Mouse (Mus musculus) G1E-ER4 (cell line): ENCODE data around the gene Ndufaf3. TPM values are rescaled to one million over a fixed set of nuclear protein-coding genes. Genes with fewer than 3 reads are reported as not detected.

Experiments
- GATA1 ChIP-seq: IDR thresholded peaks from one replicate; pipeline ENCODE4 v1.8.0; 2012; ENCODE audit warnings: low read length, inconsistent platforms
- polyA plus RNA-seq: library from polyadenylated mRNA; stranded (reverse); fragments of >175 nt; gene quantifications from 2 replicates; pipeline ENCODE4 v1.2.3, GENCODE M21; 2012

Ndufaf3 gene
- polyA plus RNA-seq, 1 experiment = 17.2 TPM

DNA sequence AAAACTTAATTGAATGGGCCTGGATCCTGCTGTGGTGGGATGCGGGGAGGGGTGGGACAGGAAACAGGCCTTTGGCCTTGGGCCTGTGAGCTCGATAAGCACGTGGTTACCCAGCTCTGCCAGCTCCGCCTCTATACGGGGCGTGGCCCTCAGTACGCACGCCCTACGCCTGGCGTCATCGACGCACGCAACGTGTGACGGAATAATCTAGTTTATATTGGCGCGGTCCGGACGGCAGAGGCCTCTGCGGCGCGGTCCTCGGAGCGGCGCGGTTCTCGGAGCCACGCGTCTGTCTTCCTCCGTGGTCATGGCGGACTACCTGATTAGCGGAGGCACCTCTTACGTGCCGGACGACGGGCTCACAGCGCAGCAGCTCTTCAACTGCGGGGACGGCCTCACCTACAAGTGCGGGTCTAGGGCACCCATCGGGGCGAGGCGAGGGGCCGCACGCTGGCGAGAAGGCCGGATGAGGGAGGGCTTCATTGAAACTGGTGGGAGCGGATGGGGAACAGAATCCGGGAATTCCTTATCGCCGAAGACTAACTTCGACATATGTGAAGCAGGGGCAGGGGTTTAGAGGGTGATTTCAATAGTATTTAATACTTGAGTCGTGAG, 6.9 kb downstream of the Ndufaf3 start, which contains the start of gene Impdh2:
Gene Impdh2, plus strand, starts transcription at position 60 of the 615 bp plus-strand sequence.
- TF ChIP-seq GATA1 = no peak

DNA sequence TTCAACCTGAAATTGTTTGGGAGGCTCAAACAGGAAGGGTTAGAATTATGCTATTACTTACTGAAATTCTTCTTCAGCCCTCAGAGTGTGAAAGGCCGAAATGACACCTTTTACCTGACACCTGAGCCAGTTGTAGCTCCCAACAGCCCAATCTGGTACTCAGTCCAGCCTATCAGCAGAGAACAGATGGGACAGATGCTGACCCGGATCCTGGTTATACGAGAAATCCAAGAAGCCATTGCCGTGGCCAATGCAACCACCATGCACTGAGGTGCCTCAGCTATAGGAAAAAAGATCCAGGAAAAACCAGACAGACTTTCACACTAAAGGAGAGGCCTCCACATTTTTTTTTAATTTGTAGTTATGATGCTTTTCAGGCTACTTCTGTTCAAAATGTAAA, 8.1 kb downstream of the Ndufaf3 start:
- no peak for TF ChIP-seq GATA1

DNA sequence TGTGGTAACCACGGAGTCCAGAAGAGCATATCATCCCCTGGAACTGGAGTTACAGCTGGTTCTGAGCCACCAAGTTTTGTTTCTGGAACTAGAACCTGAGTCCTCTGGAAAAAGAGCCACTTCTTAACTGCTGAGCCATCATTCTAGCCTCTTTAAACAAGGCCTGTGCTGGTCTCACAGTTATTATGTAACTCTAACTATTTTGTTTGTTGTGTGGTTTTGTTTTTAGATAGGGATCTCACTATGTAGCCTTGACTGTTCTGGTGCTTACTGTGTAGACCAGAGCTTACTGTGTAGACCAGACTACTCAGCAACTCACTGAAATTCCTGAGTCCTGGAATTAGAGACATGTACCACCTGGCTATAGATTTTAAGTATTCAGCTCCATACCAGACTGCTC, 20.4 kb downstream of the Ndufaf3 start:
- no peak for TF ChIP-seq GATA1

DNA sequence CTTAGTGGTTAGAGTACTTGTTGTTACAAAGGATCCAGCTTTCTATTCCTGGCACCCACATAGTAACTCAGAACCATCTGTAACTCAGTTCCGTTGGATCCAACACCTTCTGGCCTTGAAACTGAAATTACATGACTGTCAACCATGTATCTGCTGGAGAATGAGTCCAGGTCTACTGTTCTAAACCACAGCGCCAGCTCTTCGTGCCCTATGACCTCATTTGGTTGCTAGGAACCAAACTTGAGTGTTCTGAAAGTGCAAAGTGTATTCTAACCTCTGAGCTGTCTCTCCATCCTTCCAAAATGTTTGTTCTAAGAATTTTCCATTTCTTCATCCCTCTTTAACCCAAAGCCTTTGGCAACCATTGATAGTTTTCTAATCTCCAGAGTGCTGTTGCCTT, 21.2 kb downstream of the Ndufaf3 start:
- TF ChIP-seq GATA1 = no peak

DNA sequence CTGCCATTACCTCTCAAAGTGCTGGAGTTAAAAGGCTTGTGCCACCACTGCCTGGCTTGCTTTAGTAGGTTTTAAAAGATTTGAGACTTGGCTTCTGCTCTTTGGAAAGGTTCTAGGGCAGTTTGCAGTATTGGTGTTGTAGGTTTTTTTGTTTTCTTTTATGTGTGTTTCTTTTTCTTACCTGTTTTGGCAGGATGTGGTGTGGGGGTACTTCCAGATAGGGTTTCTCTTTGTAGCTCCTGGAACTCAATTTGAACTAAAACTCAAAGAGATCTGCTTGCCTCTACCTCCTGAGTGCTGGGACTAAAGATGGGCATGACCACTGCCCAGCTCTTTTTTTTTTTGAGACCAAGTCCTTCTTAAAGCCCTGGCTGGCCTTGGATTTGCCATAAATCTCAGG, 26.4 kb downstream of the Ndufaf3 start:
- no peak for TF ChIP-seq GATA1

DNA sequence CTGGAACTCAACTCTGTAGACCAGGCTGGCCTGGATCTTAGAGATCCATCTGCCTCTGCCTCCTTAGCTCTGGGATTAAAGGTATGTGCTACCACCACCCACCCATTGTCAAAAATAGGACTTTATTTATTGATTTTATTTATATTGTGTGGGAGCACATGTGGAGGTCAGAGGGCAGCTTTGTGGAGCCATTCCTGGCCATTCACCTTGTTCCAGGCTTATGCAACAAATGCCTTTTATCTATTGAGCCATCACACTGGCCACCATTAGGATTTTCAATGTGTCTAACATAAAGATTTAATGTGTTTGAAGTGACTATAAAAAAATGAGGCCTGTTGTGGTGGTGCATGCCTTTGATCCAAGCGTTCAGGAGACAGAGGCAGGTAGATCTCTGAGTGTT, 35.7 kb downstream of the Ndufaf3 start:
- no peak for TF ChIP-seq GATA1

DNA sequence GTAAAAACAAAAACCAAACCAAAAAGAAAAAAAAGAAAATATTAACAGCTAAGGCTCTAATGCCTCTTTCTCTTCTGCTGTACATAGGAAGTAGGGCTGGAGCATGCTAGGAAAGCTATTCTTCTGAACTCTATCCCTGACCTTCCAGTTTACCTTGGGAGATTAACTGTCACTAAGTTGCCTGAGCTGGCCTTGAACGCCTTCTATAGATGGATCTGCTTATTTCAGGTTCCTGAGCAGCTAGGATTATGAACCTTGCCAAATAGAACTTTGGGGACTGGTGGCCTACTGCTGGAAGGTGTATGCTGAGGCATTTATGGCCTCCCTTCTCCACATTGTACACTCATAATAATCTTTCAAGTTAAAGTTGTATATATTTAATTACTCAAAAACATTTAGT, 36.3 kb downstream of the Ndufaf3 start:
- TF ChIP-seq GATA1 = no peak

DNA sequence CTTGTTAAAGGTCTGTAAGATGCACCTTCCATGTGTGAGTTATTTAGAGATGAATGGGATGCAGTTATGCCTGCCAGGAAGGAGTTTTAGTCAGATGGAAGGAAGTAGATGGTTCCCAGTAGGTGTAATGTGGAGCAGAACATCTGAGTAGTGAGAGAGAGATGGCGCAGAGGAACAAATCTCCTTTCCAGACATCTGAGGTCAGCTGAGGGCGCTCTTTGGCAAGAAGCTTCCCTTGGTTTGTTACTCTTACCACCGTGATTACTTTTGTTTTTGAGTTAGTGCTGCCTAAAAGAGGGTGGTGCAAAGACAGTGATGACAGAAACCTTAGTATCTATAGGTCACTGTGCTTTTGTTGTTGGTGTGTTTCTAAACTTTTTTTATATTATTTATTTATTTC, 41.8 kb downstream of the Ndufaf3 start:
- no peak for TF ChIP-seq GATA1

DNA sequence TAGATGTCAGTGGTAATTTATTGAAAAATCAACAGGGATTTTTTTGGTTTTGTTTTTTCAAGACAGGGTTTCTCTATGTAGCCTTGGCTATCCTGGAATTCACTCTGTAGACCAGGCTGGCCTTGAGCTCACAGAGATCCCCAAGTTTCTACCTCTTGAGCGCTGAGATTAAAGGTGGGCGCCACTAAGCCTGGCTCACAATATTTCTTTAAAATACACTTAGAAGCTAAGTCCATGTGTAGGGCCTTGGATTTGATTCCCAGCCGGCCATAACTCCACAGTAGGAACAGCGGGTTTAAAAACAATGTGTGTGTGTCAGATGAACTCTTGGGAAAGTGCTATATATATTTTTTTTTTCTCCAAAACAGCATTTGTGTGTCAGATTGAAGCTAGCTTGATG, 43.9 kb downstream of the Ndufaf3 start:
- TF ChIP-seq GATA1 = no peak

DNA sequence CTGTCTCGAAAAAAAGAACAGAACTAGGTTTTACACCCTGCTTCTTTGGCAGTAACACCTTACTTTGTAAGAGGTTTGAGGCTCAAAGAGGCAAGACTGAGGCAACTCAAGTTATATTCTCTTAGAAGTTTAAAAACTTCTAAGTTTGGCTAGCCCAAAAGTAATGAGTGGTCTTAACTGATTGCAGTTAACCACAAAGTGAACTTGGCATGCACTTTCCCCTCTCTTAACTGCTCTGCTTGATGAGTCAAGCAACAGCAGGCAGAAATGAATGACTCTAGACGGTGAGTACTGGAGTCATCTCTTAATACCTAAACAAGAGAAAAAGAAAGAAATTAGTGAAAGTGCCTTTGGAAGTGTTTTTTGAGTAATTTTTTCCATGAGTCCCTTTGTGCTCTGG, 45.6 kb downstream of the Ndufaf3 start:
- no peak for TF ChIP-seq GATA1

DNA sequence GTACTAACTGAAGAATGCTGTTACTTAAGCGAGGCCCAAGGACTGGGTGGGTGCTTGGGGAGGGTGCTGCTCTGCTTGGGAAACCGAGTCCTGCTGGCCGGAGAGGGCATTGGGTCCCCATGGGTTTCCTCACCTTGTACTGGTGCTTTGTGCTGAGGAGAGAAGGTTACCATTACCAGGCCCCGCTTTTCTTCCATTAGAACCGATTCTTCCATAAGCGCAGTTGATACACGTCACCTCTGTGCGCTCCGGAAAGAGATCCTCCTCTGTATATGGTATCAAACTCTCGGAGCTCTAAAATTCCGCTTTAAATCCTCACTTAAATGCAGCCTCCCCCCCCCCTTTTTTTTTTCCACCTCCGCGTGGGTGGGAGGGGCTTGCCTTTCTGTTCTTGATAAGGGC, 49.3 kb downstream of the Ndufaf3 start:
- no peak for TF ChIP-seq GATA1

DNA sequence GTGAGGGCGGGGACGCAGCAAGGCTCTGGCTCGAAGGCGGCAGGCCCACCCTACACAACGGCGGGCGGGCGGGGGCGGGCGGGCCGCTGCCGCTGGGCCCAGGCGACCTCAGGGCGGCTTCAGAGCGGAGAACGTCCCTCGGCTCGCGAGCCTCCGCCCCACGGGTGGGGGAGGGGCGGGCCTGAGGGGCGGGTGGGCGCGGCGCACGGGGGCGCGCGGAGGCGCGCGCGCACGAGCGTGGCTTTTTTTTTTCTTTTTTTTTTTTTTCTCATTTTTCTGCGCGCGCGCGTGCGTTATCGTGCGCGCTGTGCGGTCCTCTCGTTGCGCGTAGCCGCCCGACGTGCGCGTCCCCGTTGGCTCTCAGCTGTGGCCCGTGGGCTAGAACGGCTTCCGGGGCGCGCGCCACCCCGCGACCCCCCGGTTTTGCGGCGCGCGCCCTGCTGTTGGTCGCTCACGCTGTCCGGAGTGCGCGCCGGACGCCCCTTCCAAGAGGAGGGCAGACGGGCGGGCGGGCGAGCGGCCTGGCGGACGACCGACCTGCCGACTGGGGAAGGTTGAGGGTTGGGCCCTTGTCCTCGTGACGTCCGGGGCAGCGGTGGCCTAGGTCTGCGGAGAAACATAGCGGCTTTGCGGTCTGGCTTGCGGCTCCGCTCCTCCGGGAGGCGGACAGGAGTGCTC, 49.8 kb downstream of the Ndufaf3 start:
- no peak for TF ChIP-seq GATA1

DNA sequence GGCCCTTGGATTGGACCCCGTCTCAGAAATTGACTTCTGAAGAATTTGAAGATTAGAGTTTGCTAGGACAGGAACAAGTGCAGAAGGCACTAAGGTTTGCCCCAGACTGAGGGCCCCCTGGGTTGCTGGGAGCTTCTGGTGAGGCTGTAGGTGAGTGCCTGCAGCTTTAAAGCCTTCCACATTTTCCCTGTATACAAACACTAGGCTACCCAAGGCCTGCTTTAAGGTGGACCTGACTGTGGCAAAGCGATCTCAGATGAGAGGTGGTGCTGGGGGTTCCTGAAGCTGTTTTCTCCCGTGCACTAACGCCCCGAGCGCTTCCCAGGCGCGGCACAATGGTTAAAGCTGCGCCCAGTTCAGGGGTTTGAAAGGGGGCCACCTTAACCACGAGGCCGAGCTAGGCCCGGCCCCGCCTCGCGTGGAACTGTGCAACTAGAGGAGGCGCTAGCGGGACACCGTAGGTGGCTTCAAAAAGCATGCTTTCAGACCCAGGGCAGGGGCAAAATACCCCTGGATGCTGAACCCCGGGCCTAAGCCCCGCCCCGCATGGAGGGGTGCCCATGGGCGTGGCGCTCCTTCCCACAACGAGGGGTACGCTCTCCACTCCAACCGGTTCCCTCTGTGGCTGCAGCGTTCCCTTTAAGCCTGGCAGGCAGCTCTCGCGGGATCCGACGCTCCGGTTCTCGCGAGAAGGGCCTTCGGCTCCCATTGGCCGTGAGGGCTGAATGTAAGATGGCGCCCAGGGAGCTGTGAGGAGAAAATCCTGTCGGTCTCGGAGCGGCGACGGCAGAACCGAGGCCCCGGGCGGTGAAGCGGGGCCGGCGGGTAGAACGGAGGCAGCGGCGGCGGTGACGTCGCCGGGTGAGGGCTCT, 50.6 kb downstream of the Ndufaf3 start, which contains the start of gene Qrich1:
Gene Qrich1, plus strand, starts transcription at position 427 of the 872 bp plus-strand sequence.
- TF ChIP-seq GATA1 = no peak

Other genes with a start within 250 kb of the Ndufaf3 start
- 350 and 513 TPM in 2 replicates for gene Gpx1, start 228.5 kb downstream of the Ndufaf3 start, polyA plus RNA-seq
- gene Usp4, start 219.6 kb downstream of the Ndufaf3 start, polyA plus RNA-seq = 34.7 and 107 TPM in 2 replicates
- 0.51 and 0.69 TPM in 2 replicates for gene 1700102P08Rik, start 174.6 kb downstream of the Ndufaf3 start, polyA plus RNA-seq
- not detected in 2 replicates for gene Ccdc36, start 138.9 kb downstream of the Ndufaf3 start, polyA plus RNA-seq
- gene BC048562, start 131.0 kb downstream of the Ndufaf3 start, polyA plus RNA-seq = not detected in 2 replicates
- gene Ccdc71, start 106.9 kb downstream of the Ndufaf3 start, polyA plus RNA-seq = 26.4 and 34.2 TPM in 2 replicates
- gene Klhdc8b, start 105.9 kb downstream of the Ndufaf3 start, polyA plus RNA-seq = 195 and 224 TPM in 2 replicates
- gene Lamb2, start 87.7 kb downstream of the Ndufaf3 start, polyA plus RNA-seq = 0.05 and 0.25 TPM in 2 replicates
- 101 and 102 TPM in 2 replicates for gene Usp19, start 76.8 kb downstream of the Ndufaf3 start, polyA plus RNA-seq
- 35.0 and 132 TPM in 2 replicates for gene Qars, start 59.7 kb downstream of the Ndufaf3 start, polyA plus RNA-seq
- gene Qrich1, start 50.6 kb downstream of the Ndufaf3 start, polyA plus RNA-seq = 87.8 and 118 TPM in 2 replicates
- gene Impdh2, start 7.1 kb downstream of the Ndufaf3 start, polyA plus RNA-seq = 146 and 164 TPM in 2 replicates
- gene Dalrd3, start 2.5 kb upstream of the Ndufaf3 start, polyA plus RNA-seq = 76.1 and 91.0 TPM in 2 replicates
- gene Wdr6, start 11.3 kb upstream of the Ndufaf3 start, polyA plus RNA-seq = 14.2 and 27.4 TPM in 2 replicates
- gene P4htm, start 30.2 kb upstream of the Ndufaf3 start, polyA plus RNA-seq = 6.3 and 8.0 TPM in 2 replicates
- 126 and 161 TPM in 2 replicates for gene Arih2, start 82.0 kb upstream of the Ndufaf3 start, polyA plus RNA-seq
- 5.0 and 6.0 TPM in 2 replicates for gene Slc25a20, start 94.7 kb upstream of the Ndufaf3 start, polyA plus RNA-seq
- gene Prkar2a, start 121.9 kb upstream of the Ndufaf3 start, polyA plus RNA-seq = 0.02 TPM in 1 of 2 replicates, not detected in the other
- gene Ip6k2, start 216.4 kb upstream of the Ndufaf3 start, polyA plus RNA-seq = 31.0 and 32.1 TPM in 2 replicates
- 9.7 and 11.5 TPM in 2 replicates for gene Nckipsd, start 240.9 kb upstream of the Ndufaf3 start, polyA plus RNA-seq